Mouse (Mus musculus): ENCODE results near the gene Gm5591. TPM values are rescaled to one million over a fixed set of nuclear protein-coding genes. Genes with fewer than 3 reads are reported as not detected.
"Not testable (repeated sequence)": the region's sequence is repeated elsewhere in the genome, so short reads cannot be mapped to it uniquely, and the experiment has no call there.

Gm5591 gene
- not detected in 2 replicates for polyA plus RNA-seq (2012; rRNA removed)

GRCm38 (mm10) chr7:38528093-38528492 lies at the start of gene Gm5591:
Gene Gm5591, minus strand, starts transcription at chr7:38528193.
- not testable (repeated sequence) for H3K27ac ChIP-seq (ENCODE audit: insufficient read depth, low read length); H3K4me3 ChIP-seq (ENCODE audit: insufficient read depth, low read length); H3K4me1 ChIP-seq (ENCODE audit: control insufficient read depth, insufficient read depth, low read length)

- not testable (repeated sequence) for H3K4me1 ChIP-seq (ENCODE audit: control insufficient read depth, insufficient read depth, low read length); H3K4me3 ChIP-seq (ENCODE audit: insufficient read depth, low read length); H3K27ac ChIP-seq (ENCODE audit: insufficient read depth, low read length)
Observed at GRCm38 (mm10) chr7:38488468-38488867, 39.5 kb downstream of the Gm5591 start.

Data from cortical plate, adult 2 months (tissue).